Mouse (Mus musculus): ENCODE measurements at regions not wholly inside any gene's neighbourhood (a gene's known extent, or its start where the extent isn't known, plus 50 kb on each side); places are given as distances from the start of the nearest gene placed in this dataset.

DNA sequence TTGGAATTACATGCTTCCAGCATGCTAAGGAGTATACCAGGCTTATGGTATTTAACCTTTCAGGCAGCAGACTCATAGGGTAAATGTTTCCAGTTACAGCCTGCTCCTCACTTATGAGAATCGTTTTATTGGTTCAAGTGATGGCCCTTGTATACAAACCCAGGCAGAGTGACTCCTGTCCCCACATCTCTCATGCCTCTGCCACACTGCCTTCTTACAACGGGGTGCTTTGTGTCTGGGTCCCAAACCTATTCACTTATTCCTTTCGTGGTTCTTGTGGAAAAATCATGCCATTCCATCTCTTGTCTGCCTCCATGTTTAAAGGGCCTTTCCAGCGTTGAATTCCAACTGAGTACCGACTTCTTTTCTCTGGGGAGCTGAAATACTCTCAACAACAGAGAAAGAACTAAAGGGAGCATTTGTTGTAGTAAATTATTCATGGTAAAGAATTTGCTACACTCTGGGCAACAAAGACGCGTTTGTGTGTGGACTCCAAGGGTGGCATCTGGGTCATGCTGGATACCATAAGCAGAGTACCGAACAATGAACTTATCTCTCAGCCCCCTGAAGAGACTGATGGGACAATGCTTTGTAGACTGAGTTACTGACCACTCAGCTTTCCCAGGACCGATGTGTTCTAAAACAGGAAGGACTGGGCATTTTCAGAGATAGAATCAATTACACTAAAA lies 291.6 kb downstream of the Pten start:
- no peak for DNase-seq

- DNase-seq: no peak
Measured at GRCm38 (mm10) chr19:33053199-33053867, 296.0 kb downstream of the Pten start.

GRCm38 (mm10) chr19:33056372-33056791 lies 299.1 kb downstream of the Pten start:
- DNase-seq: no peak

DNA sequence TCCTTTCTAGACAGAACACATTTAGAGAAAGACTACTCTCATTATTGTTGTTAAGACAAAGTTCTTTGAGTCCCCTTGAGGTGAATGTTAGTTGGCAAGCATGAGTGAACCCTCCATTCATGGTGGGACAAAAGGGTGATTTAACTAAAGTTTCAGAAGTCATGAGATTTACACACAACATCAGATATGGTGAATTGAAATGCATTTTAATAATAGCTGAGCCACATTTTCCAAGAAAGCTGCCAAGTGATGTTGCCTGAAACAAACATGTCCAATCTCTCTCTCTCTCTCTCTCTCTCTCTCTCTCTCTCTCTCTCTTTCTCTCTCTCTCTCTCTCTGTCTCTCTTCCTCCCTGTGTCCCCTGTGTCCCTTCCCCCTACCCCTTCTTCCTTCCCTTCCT lies 303.7 kb downstream of the Pten start:
- peak; percentile 26 to 40 for DNase-seq

- DNase-seq: peak; percentile 28 to 38
Measured at GRCm38 (mm10) chr19:33062165-33063058, 305.1 kb downstream of the Pten start.

- peak; percentile 36 to 47 for DNase-seq
Measured at GRCm38 (mm10) chr19:33065274-33066200, 308.2 kb downstream of the Pten start.

DNA sequence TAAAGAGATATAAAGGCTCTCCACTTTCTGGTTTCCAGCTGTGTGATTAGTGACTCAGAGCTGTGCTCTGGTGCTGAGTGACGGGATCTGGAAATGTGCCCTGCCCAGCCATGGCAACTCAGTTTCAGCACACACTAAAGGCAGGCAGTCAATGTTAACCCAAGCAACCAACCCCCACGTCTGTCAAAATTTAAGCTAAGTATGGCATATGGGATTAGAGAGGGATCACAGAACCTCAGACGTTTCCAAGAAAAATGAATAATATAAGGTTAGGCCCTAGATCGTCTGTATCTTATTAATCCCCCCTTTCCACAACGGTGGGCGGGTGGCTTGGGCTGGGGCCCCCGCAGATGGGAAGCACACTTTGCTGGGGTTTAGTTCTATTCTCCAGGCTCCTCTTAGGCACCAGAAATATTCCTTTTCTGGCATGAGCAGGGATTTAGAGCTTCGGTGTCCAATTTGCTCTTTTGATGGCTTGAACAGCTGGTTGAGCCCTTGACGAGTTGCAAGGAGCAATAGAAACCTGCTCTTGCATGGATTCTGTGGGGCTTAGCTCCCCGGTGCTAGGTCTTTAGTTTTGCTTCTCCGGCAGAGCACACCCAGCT lies 311.2 kb downstream of the Pten start:
- peak in 1 of 2 experiments; percentile 28 for DNase-seq

DNA sequence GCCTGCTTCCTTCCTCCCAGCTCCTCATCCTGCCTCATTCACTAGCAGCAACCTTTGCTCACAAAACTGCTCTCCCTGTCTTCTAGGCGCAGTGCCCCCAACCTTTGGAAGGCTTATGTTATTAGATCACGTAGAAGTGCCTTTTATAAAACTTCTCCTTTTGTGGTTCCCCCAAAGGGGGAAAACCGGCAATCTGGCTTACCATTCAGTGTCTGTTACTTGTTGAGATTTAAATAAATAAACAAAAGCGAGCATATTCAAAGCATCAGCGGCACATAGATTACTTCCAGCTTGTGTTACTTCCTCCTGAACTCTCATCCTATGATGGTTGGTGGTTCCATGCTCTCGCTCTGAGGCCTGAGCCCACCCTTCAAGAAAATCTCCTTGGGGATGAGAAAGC lies 312.5 kb downstream of the Pten start:
- DNase-seq: no peak

DNA sequence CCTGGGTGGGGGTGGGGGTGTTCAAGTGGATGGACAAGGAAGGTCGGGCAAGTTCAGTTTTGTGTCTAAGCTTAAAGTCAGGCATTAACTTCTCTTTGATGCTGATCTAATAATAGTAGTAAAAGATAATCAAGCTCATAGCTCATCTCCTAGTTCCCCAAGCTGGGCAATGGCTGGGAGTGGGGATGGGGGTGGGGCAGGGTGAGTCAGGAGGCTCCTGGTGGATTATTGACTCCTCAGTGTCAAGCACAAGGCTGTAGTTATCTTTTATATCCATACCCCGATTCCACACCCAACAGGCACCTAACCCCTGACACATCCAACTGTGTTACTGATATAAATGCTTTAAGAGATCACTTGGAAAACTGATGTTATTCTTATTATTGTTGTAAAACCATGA lies 315.0 kb downstream of the Pten start:
- no peak for DNase-seq

- peak; percentile 53 to 71 for DNase-seq
Measured at GRCm38 (mm10) chr19:33074907-33075306, 317.2 kb downstream of the Rnls start.

DNA sequence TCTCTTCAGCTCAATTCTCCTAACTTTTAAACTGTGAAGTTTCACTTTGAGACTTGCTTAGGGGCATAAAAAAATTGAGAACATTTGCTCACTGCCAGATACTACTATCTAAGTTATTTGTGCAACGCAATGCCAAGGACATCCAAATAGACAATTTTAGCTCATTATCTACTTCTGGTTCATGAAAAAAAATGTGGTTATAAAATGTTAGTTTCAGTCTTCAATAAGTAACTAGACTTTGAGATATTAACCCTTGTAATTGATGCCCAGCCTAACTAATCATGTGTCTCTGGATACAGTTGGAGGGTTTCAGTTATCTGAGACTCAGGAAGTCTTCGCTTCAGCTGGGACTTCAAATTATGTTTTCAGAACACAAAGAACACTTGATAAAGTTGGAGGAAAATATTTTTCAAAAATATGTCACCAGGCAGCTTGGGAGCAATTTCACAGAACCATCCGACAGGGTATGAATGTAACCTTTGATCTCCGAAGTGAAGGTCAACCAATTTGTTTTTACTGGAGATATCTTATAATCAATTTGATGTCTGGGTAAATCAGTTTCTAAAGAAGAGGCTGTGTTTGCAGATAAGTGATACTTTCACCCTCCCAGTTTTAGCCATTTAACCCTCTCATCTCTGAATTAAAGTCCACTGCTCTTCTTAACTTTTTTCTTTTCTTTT lies 313.3 kb downstream of the Rnls start:
- DNase-seq: peak in 1 of 2 experiments; percentile 41

DNA sequence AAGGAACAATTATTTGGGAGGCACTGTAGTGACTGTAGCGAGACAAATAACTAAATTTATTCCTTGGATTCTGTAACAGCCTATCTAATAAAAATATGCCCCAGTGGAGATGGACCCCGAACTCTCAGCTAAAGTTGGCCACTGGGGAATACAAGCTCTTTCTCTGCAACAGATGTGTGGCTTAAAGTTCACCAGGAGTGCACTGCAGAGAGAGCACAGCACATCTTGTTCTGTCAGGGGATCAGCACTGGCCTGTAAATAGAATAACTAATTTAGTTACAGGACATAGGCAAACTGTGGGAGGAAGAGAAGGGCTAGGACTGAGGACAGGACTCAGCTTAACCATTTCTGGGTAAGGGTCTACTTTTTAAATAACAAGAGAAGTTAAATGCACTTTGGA lies 312.1 kb downstream of the Rnls start:
- DNase-seq: peak; percentile 68 to 87

GRCm38 (mm10) chr19:33081493-33081892 lies 310.6 kb downstream of the Rnls start:
- DNase-seq: no peak

DNA sequence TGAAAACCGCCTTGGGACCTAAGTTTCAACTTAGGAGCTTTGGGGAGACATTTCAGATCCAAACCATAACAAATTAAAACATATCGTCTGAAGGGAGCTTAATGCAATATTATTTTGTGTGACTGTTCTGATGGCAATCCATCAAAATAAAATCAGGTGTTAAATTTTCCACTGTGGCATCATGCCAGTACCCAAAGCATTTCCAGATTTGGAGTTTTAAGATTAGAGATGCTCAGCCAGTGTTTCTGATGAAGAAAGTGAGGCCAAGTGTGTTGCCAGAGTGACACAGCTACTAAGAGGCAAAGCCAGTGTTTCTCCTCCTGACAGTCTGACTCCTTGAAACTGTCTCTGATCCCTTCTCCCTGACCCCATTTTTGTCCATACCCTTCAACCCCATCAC lies 308.7 kb downstream of the Rnls start:
- DNase-seq: no peak

DNA sequence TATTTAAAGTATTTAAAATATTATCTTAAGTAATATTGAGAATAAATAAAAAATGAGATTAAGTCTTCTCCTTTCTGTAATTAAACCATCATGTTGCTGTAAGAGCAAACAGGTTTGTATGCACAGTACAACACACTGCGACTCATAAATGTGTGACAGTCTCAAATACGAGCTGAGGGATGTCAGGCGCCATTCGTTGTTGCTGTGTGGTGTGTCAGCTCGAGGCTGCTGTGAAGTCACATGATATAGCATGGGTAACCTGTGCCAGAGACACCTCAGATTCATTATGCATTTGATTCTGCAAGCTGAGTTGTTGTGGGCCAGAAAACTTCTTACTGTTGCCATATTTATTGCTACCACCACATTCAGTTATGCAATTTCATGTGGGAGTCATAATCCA lies 307.4 kb downstream of the Rnls start:
- DNase-seq: no peak
